Mouse (Mus musculus) liver, embryonic 14.5 days (tissue): ENCODE measurements around the gene Thsd4.

Source experiments
- CTCF ChIP-seq: IDR thresholded peaks from 2 replicates; pipeline ENCODE4 v1.5.1; 2016; ENCODE audit warnings: antibody characterized with exemption, low read depth, control low read depth
- EP300 ChIP-seq: IDR thresholded peaks from 2 replicates; pipeline ENCODE4 v1.6.1; 2016; ENCODE audit warnings: antibody characterized with exemption, low read depth

- TF ChIP-seq CTCF (no peak), EP300 (peak; percentile 65)
Measured at GRCm38 (mm10) chr9:60571041-60571440, 49.2 kb upstream of the Thsd4 start.
